Mouse (Mus musculus): ENCODE data around the gene Antxr2.

DNA sequence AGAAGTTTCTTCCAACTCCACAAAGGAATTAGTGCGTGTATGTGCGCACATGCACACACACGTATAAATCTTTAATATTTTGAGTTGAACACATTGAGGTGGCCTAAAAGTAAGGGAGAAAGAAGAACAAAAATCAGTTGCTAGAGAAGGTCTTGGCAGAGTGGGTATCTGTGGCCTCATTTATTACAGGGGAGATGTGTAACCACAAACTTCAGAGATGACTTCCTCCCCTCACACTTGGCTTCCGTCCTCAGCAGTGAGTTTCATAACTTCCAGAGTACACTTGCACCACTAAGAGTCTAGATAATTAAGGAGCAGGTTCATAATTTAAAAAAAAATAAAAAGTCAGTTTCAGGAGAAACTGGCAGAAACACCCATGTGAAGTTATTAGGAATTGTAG lies 84.6 kb downstream of the Antxr2 start:
- TF ChIP-seq CTCF (conservative IDR thresholded peaks at IDR 0.05; ENCODE audit: insufficient read depth, insufficient read length, low read depth, low read length) (no peak), POLR2A (IDR thresholded peaks at IDR 0.05; ENCODE audit: low read depth, low read length) (no peak)

All from kidney, adult 2 months (tissue).